Mouse (Mus musculus): ENCODE measurements around the gene Lmbr1.
"Not testable (repeated sequence)": the region's sequence is repeated elsewhere in the genome, so short reads cannot be mapped to it uniquely, and the experiment has no call there.

Lmbr1 gene

DNA sequence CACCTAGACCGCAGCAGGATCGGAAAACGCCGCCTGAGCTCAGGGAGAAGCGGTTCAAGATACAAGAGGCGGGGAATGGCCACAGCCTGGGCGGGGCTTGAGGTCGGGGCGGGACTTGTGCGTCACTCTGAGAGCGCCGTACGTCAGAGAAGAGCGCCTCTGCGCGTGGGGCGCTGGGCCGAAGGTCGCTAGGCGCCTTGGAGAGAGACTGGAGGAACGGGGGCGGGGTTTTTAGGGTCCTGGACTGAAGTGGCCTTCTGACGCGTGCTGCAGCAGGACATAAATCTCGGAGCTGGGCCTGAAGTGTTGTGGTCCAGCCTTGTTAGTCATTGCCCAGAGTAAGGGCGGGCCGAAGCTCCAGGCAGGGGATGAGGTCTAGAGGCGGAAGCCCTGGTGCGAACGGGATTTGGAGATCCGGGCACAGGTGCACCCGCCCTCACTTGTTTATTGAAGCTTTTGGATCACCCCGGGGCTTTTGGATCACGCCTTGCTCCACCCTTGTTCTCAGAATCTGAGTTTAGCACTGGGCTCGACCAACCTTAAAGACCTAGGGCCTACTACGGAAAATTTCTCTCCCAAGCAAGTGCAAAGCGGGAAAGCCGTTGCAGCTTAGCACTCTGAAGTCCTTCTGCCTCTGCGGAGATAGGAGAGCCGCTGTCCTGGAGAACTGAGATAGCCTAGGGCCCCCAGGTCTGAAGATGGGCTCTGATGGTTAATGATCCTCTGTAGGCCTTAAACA, at the start of gene Lmbr1:
Gene Lmbr1, minus strand, starts transcription at position 93 of the 739 bp plus-strand sequence.
- DNase-seq (ENCODE audit: low spot score), result peak; percentile 97

DNA sequence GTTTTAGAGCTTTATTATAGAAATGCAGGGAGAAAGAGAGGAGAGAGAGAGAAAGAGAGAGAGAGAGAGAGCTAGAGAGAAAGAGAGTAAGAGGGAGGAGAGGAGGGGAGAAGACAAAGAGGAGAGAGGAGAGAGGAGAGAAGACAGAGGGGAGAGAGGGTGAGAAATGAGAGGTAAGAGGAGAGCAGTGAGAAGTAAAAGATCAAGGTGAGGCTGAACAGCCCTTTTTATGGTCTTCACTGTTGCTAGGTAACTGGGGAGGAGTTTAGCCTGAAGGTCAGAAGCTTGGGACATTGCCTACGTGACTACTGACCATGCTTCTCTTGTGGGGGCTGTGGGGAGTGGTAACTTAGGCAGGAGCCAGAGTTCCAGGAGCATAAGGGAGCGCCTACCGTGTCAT, 45.1 kb upstream of the Lmbr1 start:
- not testable (repeated sequence) for DNase-seq (ENCODE audit: low spot score)

DNA sequence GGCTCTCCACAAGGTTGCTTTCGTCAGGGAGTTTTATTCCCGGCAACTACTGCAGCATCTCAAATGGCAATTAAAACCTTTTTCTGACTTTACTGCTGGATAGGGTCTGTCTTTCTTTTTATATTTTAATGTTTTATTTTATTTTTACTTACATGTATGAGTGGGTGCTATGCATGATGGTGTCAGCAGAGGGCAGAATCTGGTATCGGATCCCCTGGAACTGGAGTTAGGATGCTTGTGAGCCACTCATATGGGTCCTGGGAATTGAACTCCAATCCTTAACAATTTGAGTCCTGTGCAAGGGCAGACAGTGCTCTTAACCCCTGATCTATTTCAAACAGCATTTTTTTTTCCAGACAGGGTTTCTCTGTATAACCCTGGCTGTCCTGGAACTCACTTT, 34.9 kb upstream of the Lmbr1 start:
- DNase-seq (ENCODE audit: low spot score), result peak; percentile 11

DNA sequence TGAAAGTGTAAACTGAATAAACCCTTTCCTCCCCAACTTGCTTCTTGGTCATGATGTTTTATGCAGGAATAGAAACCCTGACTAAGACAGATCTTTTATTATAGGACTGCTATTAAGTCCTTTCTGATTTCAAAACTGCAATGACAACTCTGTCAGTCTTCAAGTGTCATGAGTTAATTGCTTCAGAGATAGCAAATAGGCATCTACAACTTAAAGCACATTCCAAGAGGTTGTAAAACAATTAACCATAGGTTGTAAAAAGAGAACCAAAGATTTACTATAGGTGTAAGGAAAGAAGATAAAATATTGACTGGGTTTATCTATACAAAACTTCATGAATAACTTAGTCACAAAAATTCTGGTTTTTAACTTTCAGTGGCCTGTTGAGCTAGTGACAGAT, 32.7 kb upstream of the Lmbr1 start:
- DNase-seq (ENCODE audit: low spot score), result no peak

DNA sequence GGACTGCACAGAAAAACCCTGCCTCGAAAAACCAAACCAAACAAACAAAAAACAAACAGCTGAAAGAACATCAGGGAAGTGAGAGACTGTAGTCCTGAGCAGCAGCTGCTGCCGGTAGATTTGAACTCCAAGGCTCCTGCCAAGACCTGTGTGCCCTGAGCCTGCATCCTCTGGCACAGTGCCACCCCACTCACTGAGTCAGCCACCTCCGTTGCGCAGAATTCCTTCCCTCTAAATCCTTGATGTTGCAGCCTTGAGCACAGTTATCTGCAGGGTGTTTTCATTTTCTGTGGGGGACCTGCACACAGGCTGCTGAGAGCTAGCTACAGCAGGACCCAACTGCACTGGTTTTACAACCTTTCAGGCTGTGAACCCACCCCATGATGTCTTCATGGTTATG, 20.2 kb upstream of the Lmbr1 start:
- DNase-seq (ENCODE audit: low spot score), result no peak

DNA sequence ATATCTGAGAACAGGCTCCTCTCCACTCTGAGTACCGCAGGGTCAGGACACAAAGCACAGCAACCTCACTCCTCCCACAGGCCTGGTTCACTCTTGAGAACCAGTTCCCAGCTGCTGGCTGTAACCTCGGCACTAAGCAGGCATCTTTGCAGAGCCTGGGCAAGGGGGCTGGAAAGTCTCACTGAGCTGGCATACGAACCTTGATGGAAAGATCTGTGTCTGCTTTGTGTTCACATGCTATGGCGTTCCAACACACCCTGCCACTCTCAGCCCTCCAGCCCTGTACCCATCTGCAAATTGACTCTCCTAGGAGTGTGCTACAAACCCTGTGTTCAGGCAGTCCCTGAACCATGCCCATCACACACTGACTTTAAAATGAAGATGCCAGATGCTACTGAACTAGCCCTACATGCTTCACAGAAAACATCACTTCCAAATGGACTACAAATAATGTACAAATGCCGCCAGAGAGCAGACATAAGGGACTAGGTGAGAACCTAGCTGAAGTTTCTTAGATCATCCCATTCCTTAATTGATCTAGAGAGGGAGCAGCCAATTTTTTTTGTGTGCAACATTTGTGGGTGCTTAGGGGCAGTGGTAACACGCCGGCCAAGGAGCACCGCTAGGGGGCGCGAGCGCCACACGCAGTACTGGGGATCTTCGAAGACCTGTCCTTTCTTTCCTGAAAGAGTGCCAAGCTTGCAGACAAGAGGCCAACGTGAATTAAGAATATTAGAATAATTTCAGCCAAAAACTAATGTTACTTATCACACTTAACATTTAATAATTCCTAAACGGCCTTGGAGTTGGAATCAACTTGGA, 11.0 kb upstream of the Lmbr1 start:
- peak; percentile 80 for DNase-seq (ENCODE audit: low spot score)

DNA sequence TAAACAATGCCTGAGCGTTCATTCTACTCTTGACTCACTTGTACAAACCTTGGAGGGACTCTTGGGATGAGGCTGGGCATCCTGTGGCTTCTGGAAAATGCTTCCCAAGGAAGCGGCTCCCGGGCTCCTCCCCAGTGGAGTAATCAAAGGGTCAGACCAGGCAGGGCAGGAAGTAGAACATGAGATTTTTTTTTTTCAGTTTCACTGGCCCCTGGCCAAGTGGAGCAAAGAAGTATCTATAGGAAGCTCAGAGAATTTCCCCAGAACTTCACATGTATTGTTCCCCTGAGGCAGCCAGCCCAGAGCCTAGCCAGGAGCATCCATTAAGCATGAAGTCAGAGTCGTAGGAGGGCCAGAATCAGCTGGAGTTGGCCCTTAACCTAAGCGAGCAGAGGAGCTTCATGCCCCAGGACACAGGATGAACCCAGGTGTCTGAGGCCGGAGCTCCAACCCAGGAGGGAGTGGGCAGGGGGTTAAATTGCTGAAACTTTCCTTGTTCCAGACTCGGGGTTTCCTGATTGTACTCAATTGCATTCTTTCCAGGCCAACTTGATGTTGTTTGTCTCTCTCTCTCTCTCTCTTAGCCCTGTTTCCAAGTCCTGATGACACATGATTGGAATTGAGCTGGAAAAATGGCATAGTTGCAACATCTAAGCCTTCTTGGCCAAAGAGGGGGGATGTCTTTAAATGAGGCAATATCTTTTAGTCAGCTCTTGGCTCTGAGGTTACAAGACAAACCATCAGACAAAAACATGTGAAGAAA, 10.2 kb upstream of the Lmbr1 start:
- DNase-seq (ENCODE audit: low spot score), result no peak

DNA sequence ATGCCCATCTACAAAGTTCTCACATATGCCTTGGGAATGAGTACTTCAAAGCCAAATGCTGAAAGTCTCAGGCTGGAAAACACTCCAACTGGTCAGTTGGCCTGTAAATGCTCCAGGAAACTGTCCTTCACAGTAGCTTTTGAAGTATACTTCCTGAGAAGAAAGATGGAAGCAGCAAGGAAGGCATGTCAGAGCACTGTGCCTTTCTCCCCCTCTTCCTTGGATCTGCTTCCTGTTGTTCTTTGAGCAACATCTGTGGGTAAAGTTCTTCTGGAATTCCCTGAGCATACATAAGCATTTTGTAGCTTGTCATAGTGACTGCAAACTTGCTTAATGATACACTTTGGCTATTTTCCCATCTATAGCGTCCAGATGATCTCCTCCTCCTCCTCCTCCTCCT, 9.4 kb upstream of the Lmbr1 start:
- DNase-seq (ENCODE audit: low spot score), result no peak

DNA sequence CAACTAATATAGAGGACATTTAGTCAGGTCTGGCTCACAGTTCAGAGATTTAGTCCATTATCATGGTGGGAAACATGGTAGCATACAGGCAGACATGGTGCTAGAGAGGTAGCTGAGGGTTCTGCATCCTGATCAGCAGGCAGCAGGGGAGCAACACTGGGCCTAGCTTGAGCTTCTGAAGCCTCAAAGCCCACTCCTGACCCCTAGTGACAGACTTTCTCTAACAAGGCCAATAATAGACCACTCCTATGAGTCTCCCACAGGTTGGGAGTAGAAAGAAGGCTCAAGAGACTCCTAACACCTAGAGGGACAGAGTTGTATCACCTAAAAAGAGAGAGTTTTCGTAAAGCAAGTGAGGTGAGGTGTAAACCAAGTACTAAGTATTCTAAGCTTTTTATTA, 4.6 kb upstream of the Lmbr1 start:
- DNase-seq (ENCODE audit: low spot score), result no peak

DNA sequence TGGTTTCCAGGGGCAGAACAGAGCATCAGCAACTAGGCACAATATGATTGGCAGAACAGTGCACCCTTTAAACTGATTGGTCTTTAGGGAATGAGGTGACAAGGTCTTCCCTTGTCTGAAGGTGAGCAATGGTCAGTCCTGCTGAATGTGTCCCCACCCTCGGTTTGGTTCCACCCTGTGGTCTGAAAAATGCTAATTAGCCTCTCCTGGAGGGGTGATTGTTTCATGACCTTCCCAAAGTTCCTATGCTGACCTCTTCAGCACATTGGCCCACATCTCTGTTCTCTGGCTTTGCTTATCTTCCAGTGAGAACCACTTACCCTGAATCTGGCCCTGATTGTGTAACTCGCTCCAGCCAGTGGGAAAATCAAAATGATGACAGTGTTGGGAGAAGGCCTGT, 1.9 kb upstream of the Lmbr1 start:
- DNase-seq (ENCODE audit: low spot score), result no peak

DNA sequence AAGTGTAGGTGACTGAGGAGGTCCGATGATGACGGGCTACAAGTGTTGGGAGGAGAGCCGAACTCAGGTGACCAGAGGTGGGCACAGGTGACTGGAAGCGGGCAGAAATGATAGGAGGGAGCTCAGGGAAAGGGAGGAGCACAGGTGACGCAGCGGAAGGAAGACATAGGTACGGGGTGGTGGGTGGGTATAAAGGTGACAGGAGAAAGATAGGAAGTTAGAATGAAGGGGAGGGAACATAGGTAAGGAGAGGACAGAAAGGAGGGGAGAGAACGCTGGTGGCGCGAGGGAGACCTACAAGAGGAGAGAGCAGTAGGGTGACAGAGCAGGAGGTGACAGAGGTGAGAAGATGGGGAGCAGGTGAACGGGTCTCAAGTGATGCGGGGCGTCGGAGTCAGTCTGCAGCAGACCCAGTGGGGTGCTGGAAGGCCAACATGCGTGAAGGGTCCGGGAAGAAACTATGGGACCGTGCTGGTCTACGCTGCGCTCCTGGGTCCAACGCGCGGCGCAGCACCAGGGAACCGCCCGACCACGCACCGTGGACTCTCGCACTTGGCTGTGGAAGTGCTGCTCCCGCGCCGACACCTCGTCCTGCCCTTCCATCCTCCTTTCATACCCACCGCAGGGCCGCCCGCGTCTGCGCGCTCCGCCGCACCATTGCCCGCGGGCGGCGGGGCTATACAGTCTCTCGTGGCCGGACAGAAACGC, 446 bp downstream of the Lmbr1 start:
- DNase-seq (ENCODE audit: low spot score), result no peak

DNA sequence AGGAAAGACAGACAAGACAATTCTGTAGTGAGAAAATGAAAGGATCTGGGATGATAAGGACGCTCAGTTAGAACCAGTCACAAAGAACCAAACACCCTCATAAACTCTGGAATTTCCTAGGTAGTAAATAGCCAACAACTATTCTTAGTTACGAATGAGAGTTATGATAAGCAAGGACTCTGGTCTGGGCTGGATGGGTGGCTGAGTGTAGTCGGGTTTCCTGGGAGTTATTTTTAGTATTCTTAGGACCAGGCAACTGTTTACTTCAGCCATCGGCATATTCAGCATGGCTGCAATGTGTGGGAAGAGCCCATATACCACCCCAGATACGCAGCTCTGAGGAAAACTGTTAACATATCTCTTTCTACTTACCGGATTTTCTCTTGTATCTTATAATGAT, 14.7 kb downstream of the Lmbr1 start:
- no peak for DNase-seq (ENCODE audit: low spot score)

DNA sequence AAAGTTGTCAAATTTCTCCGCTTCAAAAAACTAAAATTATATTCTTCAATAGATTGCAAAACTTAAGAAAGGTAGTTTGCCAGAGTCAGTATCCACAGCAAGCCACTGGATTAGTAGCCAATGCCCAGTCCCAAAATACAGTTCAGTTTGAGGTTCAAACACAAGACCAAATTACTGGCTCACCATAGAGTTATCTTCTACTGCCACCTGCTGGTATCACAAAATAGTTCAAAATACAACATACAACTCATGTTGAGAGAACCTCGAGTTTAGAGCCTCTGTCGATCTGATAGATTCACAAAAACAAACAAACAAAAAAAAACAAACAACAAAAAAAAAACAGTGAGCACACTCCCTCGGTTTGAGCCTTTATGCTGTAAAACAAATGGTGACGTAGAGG, 42.4 kb downstream of the Lmbr1 start:
- peak; percentile 76 for DNase-seq (ENCODE audit: low spot score)

DNA sequence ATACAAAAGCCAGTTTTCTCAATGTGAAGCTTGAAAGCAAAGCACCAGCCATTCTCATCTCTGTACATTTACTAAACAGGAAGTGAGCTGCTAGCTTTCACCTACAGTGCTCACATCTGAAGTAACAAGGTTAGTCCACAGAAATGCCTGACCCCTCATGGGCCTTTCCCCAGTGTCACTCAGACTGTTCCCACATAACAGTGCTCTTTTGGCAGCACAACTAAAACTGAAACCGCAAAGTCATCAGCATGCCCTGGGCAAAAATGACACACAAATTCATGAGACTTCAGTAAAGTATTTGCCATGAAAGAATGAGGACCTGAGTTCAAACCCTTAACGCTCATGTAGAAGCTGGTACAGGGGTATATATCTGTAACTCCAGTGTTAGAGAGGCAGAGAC, 55.7 kb downstream of the Lmbr1 start:
- no peak for DNase-seq (ENCODE audit: low spot score)

DNA sequence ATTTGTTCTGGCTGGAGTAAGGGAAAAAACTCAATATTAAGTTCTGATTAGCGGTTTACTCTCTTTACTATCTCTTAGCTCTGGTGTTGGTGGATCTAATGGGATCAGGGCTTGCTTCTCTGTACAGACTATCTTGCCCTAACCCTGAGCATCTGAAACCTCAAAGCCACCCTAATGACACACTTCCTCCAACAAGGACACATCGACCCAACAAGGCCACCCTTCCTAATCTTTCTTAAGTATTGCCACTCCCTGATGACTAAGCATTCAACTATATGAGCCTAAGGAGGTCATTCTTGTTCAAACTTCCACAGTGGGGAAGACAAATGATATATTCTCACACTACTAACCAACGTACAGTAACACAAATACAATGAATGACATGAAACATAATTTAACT, 69.0 kb downstream of the Lmbr1 start:
- no peak for DNase-seq (ENCODE audit: low spot score)

DNA sequence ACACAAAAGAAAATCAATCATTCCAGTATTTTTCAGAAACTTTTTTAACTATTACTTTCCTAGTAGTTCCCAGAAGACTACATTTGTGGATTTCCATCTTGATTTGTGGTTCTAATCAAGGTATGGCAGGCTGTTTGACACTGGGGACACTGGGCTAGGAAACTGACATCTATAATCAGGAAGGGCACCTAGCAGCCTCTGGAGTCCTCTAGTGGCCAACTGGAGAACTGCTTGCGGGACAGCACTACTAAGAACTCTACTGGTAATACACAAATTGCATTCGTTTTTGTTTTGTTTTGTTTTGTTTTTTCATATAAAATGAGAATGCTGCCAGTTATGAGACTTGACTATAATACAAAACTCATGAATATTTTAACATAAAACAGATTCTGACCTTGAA, 85.0 kb downstream of the Lmbr1 start:
- peak; percentile 80 for DNase-seq (ENCODE audit: low spot score)

DNA sequence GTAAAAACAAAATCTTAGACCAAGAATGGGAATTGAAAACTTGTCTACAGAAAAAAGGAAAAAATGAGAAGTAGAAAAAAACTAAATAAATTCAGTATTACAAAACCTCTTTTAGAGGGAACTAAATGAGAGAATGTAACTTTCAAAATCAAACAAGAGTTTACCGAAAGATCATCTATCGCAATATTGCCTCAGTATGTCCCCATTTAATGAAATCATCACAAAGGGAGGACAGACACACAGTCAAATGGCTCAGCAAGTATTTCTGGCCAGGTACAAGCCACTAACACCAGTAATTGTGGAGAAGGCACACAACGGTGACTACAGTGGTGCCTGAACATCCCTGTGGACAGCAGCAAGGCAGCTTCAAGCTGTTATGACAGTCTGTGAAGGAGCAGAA, 88.1 kb downstream of the Lmbr1 start:
- no peak for DNase-seq (ENCODE audit: low spot score)

DNA sequence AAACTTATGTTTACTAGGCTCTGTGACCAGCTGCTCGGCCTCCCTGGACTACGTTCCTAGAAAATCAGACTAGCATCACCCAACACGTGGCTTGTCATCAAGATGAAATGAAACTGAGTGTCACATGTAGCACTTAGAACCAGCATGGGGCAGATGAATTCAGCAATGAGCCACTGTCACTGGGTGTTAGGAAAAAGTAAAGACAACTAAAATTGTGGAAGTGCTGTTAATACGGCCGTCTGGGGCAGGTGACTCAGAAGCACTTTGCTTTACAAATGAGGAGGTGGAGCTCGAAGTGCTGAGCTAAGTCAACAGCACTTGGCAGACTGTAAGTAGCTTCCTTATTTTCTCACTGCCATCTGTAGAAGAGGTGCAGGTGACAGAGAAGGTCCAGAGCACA, 88.5 kb downstream of the Lmbr1 start:
- no peak for DNase-seq (ENCODE audit: low spot score)

DNA sequence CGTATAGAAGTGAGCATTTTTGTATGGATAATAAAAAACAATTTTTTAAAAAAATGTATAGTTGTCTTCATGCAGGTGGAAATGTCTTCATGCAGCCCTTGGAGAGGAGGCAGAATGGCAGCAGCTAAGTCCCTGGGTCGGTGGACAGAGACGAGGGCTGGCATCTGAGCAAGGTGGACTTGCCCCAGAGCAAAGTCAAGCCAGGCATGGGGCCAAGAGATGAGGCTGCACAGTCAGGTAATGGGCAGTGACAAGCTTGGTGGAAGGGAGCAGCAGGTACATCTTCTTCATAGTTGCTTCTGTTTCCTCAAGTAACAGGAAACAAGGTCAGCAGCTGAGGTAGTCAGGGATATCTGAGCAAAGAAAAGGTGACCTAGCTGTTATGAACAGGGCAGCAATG, 97.1 kb downstream of the Lmbr1 start:
- no peak for DNase-seq (ENCODE audit: low spot score)

DNA sequence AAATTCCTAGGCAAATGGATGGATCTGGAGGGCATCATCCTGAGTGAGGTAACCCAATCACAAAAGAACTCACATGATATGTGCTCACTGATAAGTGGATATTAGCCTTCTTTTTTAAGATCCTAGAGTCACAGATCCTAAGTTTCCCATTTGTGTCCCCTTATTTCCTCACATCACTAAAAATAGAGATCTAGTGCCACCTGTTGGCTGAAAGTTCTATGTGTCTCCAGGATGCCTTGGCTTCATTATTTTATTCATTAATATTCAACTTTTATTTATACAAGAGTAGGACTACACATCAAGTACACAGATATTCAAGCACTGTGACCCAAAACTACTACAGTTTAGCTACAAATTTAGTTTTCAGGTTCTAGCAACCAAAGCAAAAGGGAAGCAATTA, 103.4 kb downstream of the Lmbr1 start:
- peak; percentile 63 for DNase-seq (ENCODE audit: low spot score)

DNA sequence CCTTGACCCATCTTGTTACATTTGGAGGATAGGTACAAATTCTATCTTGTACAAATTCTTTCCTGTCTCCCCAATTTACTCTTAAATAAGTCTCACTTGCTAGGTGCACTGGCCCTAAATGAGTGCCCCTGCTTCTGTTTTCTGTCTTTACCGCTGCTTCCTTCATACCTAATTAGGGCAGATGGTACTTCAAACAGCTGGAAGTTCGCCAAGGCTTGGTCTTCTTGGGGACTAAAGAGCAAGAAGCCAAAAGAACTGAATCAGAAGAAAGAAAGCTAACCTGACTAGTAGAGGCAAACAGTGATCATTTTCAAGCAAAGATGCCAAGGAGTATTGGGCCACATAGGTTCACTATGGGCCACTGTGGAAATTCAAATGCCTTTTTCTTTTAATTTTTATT, 104.8 kb downstream of the Lmbr1 start:
- no peak for DNase-seq (ENCODE audit: low spot score)

DNA sequence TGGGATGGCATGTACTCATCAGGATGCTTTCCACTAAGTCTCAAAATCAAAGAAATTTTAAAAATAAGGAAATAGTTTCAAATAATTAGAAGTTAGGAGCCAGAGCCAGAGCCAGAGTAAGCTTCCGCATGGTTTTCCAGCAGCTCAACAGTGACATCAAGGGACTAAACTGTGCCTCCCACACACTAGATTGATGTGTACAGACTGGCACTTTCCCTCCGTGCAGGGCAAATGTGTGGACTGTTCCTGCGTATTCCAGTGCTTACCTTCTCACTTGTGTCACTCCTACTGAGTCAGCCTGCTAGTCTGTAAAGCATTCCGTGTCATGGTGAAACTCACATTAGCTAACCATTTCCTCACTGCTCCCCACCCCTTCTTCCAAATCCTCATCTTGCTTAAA, 107.3 kb downstream of the Lmbr1 start:
- peak; percentile 21 for DNase-seq (ENCODE audit: low spot score)
